ENCODE assay signal across 26 mouse cellular contexts in the genomic region with DNA sequence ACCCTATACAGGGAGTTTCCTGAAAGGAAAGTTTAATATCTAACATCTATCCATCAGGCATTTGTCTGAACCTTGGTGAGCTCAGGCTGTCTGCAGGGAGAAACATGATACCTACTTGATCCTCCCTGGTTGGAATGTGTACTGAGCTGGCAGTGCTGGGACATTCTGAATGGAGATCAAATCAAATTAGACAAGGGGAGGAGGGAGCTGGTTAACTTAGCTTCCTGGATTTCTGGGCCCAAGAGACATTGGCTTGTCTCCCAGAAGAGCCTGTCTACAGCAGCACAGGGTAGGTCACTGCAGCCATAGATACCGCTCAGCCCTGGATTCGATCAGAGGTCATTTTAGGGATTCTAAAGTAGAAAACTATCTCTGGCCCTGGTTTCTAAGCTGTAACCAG. TPM values are rescaled to one million over a fixed set of nuclear protein-coding genes. Genes with fewer than 3 reads are reported as not detected.
DNase-seq lines count a peak whose midpoint lies in the region; ATAC-seq and TF ChIP-seq lines count a peak whose summit lies in the region.
"Had no signal": no experiment of that assay in that cellular context is flagged by ENCODE, and none has a peak within 500 bp of the region (broad histone marks: within the 10 kb centered on the region; RNA-seq: fewer than 3 reads in every experiment).

No protein-coding gene starts in this region.

- H3K4me3 ChIP-seq in heart, embryonic 12.5 days: no peak overlapping the region
- no peak overlapping the region for H3K4me3 ChIP-seq in kidney, postnatal 0 days (replicated peaks; ENCODE audit: low read depth, low read length)
- no peak overlapping the region for H3K4me3 ChIP-seq in limb, embryonic 14.5 days (replicated peaks; ENCODE audit: low read length)
- H3K4me3 ChIP-seq in forebrain, embryonic 14.5 days (ENCODE audit: low read depth, low read length): no peak overlapping the region
- H3K4me3 ChIP-seq: forebrain, embryonic 10.5 days; hindbrain, embryonic 10.5 days; neural tube, embryonic 12.5 days; stomach, embryonic 15.5 days had no signal

- H3K9ac ChIP-seq in heart, embryonic 12.5 days: no peak overlapping the region
- no peak overlapping the region for H3K9ac ChIP-seq in kidney, postnatal 0 days (ENCODE audit: low read depth, low read length)
- H3K9ac ChIP-seq in limb, embryonic 14.5 days (ENCODE audit: low read depth, low read length, severe bottlenecking): no peak overlapping the region
- no peak overlapping the region for H3K9ac ChIP-seq in forebrain, embryonic 14.5 days (ENCODE audit: low read length)
- H3K9ac ChIP-seq: neural tube, embryonic 12.5 days; stomach, embryonic 15.5 days had no signal

- peaks cover 16% of the 10 kb centered on the region for H3K4me1 ChIP-seq in heart, embryonic 12.5 days (replicated peaks)
- 0 out of 2 replicates have a peak, but pooled peaks cover 11% of the 10 kb centered on the region for H3K4me1 ChIP-seq in kidney, postnatal 0 days (replicated peaks; ENCODE audit: insufficient read depth, low read length)
- H3K4me1 ChIP-seq in limb, embryonic 14.5 days (ENCODE audit: control insufficient read depth, insufficient read depth, low read length): peaks cover 4% of the 10 kb centered on the region; the same call in 1 of the 2 replicates
- peaks cover 9% of the 10 kb centered on the region for H3K4me1 ChIP-seq in forebrain, embryonic 14.5 days (ENCODE audit: control insufficient read depth, insufficient read depth, low read length)

- no peak for TF ChIP-seq CTCF in kidney, postnatal 0 days (IDR thresholded peaks at IDR 0.05; ENCODE audit: low read depth)

- peaks cover 41% of the 10 kb centered on the region for H3K36me3 ChIP-seq in heart, embryonic 12.5 days
- H3K36me3 ChIP-seq in kidney, postnatal 0 days (ENCODE audit: insufficient read depth, low read length): peaks cover 12% of the 10 kb centered on the region
- H3K36me3 ChIP-seq in limb, embryonic 14.5 days (ENCODE audit: control insufficient read depth, insufficient read depth, low read length): peaks cover 42% of the 10 kb centered on the region
- peaks cover 41% of the 10 kb centered on the region for H3K36me3 ChIP-seq in forebrain, embryonic 14.5 days (ENCODE audit: control insufficient read depth, insufficient read depth, low read length)

- no peaks in the 10 kb centered on the region for H3K9me3 ChIP-seq in heart, embryonic 12.5 days (replicated peaks)
- H3K9me3 ChIP-seq in kidney, postnatal 0 days (replicated peaks; ENCODE audit: low read length): no peaks in the 10 kb centered on the region
- no peaks in the 10 kb centered on the region for H3K9me3 ChIP-seq in limb, embryonic 14.5 days (ENCODE audit: control insufficient read depth, low read length)
- no peaks in the 10 kb centered on the region for H3K9me3 ChIP-seq in forebrain, embryonic 14.5 days (replicated peaks; ENCODE audit: control insufficient read depth, low read length)
- H3K9me3 ChIP-seq: forebrain, embryonic 10.5 days; hindbrain, embryonic 10.5 days; neural tube, embryonic 12.5 days; stomach, embryonic 15.5 days had no signal

- 79% methylated on average over 2 of the region's 2 CpGs for WGBS in heart, embryonic 12.5 days
- WGBS in kidney, postnatal 0 days: 68% methylated on average over 2 of the region's 2 CpGs
- 83% methylated on average over 2 of the region's 2 CpGs for WGBS in limb, embryonic 14.5 days
- 93% methylated on average over 2 of the region's 2 CpGs for WGBS in forebrain, embryonic 14.5 days

- no peak for ATAC-seq in heart, embryonic 12.5 days (ENCODE audit: insufficient number of reproducible peaks, low FRiP score)
- ATAC-seq in kidney, postnatal 0 days (replicated peaks; ENCODE audit: low FRiP score, low read depth): no peak
- no peak for ATAC-seq in limb, embryonic 14.5 days (ENCODE audit: low FRiP score, low read depth)
- no peak for ATAC-seq in forebrain, embryonic 14.5 days

- no peak for TF ChIP-seq POLR2A in limb, embryonic 14.5 days (IDR thresholded peaks at IDR 0.05; ENCODE audit: borderline replicate concordance, extremely low read depth, insufficient read depth, insufficient read length)

- peaks cover 33% of the 10 kb centered on the region for H3K27me3 ChIP-seq in heart, embryonic 12.5 days (replicated peaks)
- H3K27me3 ChIP-seq in kidney, postnatal 0 days (ENCODE audit: insufficient read depth, low read length): peaks cover 10% of the 10 kb centered on the region; the same call in 1 of the 2 replicates
- peaks cover 24% of the 10 kb centered on the region; the same call in 1 of the 2 replicates for H3K27me3 ChIP-seq in limb, embryonic 14.5 days (ENCODE audit: control insufficient read depth, insufficient read depth, low read length)
- 0 out of 2 replicates have a peak, but pooled peaks cover 9% of the 10 kb centered on the region for H3K27me3 ChIP-seq in forebrain, embryonic 14.5 days (replicated peaks; ENCODE audit: control insufficient read depth, insufficient read depth, low read length)

- peak; percentile 16 to 48 for DNase-seq in heart, adult 18-20 months
- peak; percentile 71 for DNase-seq in kidney, postnatal 0 days (ENCODE audit: low spot score)
- no peak for DNase-seq in kidney, postnatal 4 days
- peak; percentile 77 for DNase-seq in NIH3T3 (ENCODE audit: low read depth)
- peak; percentile 17 for DNase-seq in limb, embryonic 14.5 days (ENCODE audit: low spot score)
- no peak for DNase-seq in forebrain, embryonic 14.5 days (ENCODE audit: low spot score)
- DNase-seq: adrenal gland, postnatal 10 days; cerebellum, adult 11 months; cerebellum, postnatal 36 days; liver; thymus, adult 2 months had no signal

- no peak overlapping the region for H3K4me2 ChIP-seq in heart, embryonic 12.5 days
- no peak overlapping the region for H3K4me2 ChIP-seq in kidney, postnatal 0 days (ENCODE audit: low read length)
- H3K4me2 ChIP-seq in limb, embryonic 14.5 days (replicated peaks; ENCODE audit: low read depth, low read length, severe bottlenecking): no peak overlapping the region
- no peak overlapping the region for H3K4me2 ChIP-seq in forebrain, embryonic 14.5 days (ENCODE audit: low read length)
- H3K4me2 ChIP-seq: midbrain, embryonic 11.5 days; neural tube, embryonic 12.5 days; stomach, embryonic 15.5 days had no signal

- no peak overlapping the region for H3K27ac ChIP-seq in heart, embryonic 12.5 days (ENCODE audit: poor library complexity, severe bottlenecking)
- no peak overlapping the region for H3K27ac ChIP-seq in kidney, postnatal 0 days
- no peak overlapping the region for H3K27ac ChIP-seq in limb, embryonic 14.5 days (replicated peaks; ENCODE audit: low read depth, low read length)
- no peak overlapping the region for H3K27ac ChIP-seq in forebrain, embryonic 14.5 days (ENCODE audit: low read depth, low read length)
- H3K27ac ChIP-seq: forebrain, embryonic 10.5 days; hindbrain, embryonic 10.5 days; macrophage; neural tube, embryonic 12.5 days; stomach, embryonic 15.5 days had no signal

RNA-seq across cellular contexts. Expression of a gene that starts 4.2 kb away (rescaled TPM):
- total RNA-seq in heart, adult 18-20 months (2021): not detected
- polyA plus RNA-seq in heart, embryonic 12.5 days (2016; fragmentation: Nextera tagmentation; extraction: Ambion mirVana): 0.22 TPM in 1 of 2 replicates, not detected in the other
- polyA plus RNA-seq in kidney, postnatal 0 days (2015; fragmentation: Nextera tagmentation; extraction: Ambion mirVana): 0.57 and 0.64 TPM in 2 replicates
- polyA plus RNA-seq in limb, embryonic 14.5 days (2012; rRNA removed): 3.0 and 3.1 TPM in 2 replicates
- 1.4 and 2.2 TPM in 2 replicates for polyA plus RNA-seq in limb, embryonic 14.5 days (2014; fragmentation: Nextera tagmentation; extraction: Ambion mirVana)
- 5.9 and 6.4 TPM in 2 replicates for polyA plus RNA-seq in forebrain, embryonic 14.5 days (2014; fragmentation: Nextera tagmentation; extraction: Ambion mirVana)
- total RNA-seq: granulocyte monocyte progenitor cell, adult 5-6 weeks; monocyte, adult 5-6 weeks had no signal
- polyA plus RNA-seq: macrophage had no signal

RNA-seq across cellular contexts. Expression of a gene that starts 5.7 kb away (rescaled TPM):
- total RNA-seq in heart, adult 18-20 months (2021): not detected
- not detected in 2 replicates for polyA plus RNA-seq in heart, embryonic 12.5 days (2016; fragmentation: Nextera tagmentation; extraction: Ambion mirVana)
- polyA plus RNA-seq in kidney, postnatal 0 days (2015; fragmentation: Nextera tagmentation; extraction: Ambion mirVana): not detected in 2 replicates
- polyA plus RNA-seq in limb, embryonic 14.5 days (2012; rRNA removed): not detected in 2 replicates
- not detected in 2 replicates for polyA plus RNA-seq in limb, embryonic 14.5 days (2014; fragmentation: Nextera tagmentation; extraction: Ambion mirVana)
- polyA plus RNA-seq in forebrain, embryonic 14.5 days (2014; fragmentation: Nextera tagmentation; extraction: Ambion mirVana): not detected in 2 replicates
- total RNA-seq: adrenal gland, postnatal 10 days; granulocyte monocyte progenitor cell, adult 5-6 weeks; layer of hippocampus, postnatal 10 days; left cerebral cortex, postnatal 10 days; monocyte, adult 5-6 weeks had no signal
- polyA plus RNA-seq: brain, embryonic 14.5 days; forebrain, embryonic 10.5 days; frontal cortex, adult 2 months; hindbrain, embryonic 10.5 days; kidney, embryonic 16.5 days; macrophage; midbrain, embryonic 11.5 days; neural tube, embryonic 12.5 days; spleen, adult 2 months; stomach, embryonic 15.5 days had no signal

RNA-seq across cellular contexts. Expression of a gene that starts 52.7 kb away (rescaled TPM):
- 1 to 10 TPM; 2.2 to 2.3 TPM for total RNA-seq in heart, adult 18-20 months (2021)
- polyA plus RNA-seq in heart, embryonic 12.5 days (2016; fragmentation: Nextera tagmentation; extraction: Ambion mirVana): 24.7 and 26.6 TPM in 2 replicates
- polyA plus RNA-seq in kidney, postnatal 0 days (2015; fragmentation: Nextera tagmentation; extraction: Ambion mirVana): 11.1 and 13.7 TPM in 2 replicates
- polyA plus RNA-seq in limb, embryonic 14.5 days (2012; rRNA removed): 34.1 and 36.6 TPM in 2 replicates
- polyA plus RNA-seq in limb, embryonic 14.5 days (2014; fragmentation: Nextera tagmentation; extraction: Ambion mirVana): 24.3 and 27.3 TPM in 2 replicates
- 12.2 and 15.1 TPM in 2 replicates for polyA plus RNA-seq in forebrain, embryonic 14.5 days (2014; fragmentation: Nextera tagmentation; extraction: Ambion mirVana)

RNA-seq across cellular contexts. Expression of a gene that starts 52.8 kb away (rescaled TPM):
- total RNA-seq in heart, adult 18-20 months (2021): 100 to 1,000 TPM; 120 to 124 TPM
- 14.8 and 16.6 TPM in 2 replicates for polyA plus RNA-seq in heart, embryonic 12.5 days (2016; fragmentation: Nextera tagmentation; extraction: Ambion mirVana)
- 54.0 and 57.6 TPM in 2 replicates for polyA plus RNA-seq in kidney, postnatal 0 days (2015; fragmentation: Nextera tagmentation; extraction: Ambion mirVana)
- polyA plus RNA-seq in limb, embryonic 14.5 days (2012; rRNA removed): 3.2 and 3.8 TPM in 2 replicates
- polyA plus RNA-seq in limb, embryonic 14.5 days (2014; fragmentation: Nextera tagmentation; extraction: Ambion mirVana): 4.7 and 6.4 TPM in 2 replicates
- 6.1 and 8.3 TPM in 2 replicates for polyA plus RNA-seq in forebrain, embryonic 14.5 days (2014; fragmentation: Nextera tagmentation; extraction: Ambion mirVana)

Comparison
In these comparisons a context has a peak if more than half of its experiments do, and no peak if none do; other contexts are left out.
1. DNase-seq: peak in heart, adult 18-20 months (2 of 2), kidney, postnatal 0 days (single experiment), NIH3T3 (single experiment) and limb, embryonic 14.5 days (single experiment); none in kidney, postnatal 4 days (0 of 2) and forebrain, embryonic 14.5 days (single experiment).